ENCODE assay signal across 18 mouse cellular contexts in the genomic region with DNA sequence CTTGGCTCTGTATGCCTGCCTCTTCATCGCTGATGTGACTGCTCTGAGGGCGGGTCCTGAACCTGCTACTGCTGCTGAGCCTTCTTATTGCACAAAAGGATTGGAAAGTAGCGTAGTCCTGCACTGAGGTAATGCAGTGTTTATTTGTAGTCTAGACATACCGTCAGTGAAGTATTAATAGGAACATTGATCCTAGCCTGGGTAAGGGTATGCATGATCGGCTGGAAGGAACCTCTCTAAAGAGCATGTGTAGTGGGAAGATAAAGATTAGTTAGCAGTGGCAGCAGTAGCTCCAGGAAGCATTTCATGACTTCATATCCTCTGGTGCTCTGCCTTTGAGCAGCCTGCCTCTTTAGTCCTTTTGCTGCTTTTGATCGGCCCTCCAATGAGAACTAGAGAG. TPM values are rescaled to one million over a fixed set of nuclear protein-coding genes. Genes with fewer than 3 reads are reported as not detected.
DNase-seq lines count a peak whose midpoint lies in the region; ATAC-seq lines count a peak whose summit lies in the region.
"Had no signal": no experiment of that assay in that cellular context is flagged by ENCODE, and none has a peak within 500 bp of the region (broad histone marks: within the 10 kb centered on the region; RNA-seq: fewer than 3 reads in every experiment).

No protein-coding gene starts in this region.

- 37% methylated on average over 6 of the region's 6 CpGs for WGBS in heart, embryonic 15.5 days
- WGBS in intestine, embryonic 15.5 days, result 54% methylated on average over 6 of the region's 6 CpGs
- WGBS in forebrain, embryonic 12.5 days, result 59% methylated on average over 6 of the region's 6 CpGs

- H3K4me2 ChIP-seq in heart, embryonic 15.5 days, result peak overlapping the region; percentile 13; the same call in 1 of the 2 replicates
- H3K4me2 ChIP-seq in intestine, embryonic 15.5 days (replicated peaks), result peak overlapping the region; percentile 19; the same call in 1 of the 2 replicates
- H3K4me2 ChIP-seq in forebrain, embryonic 12.5 days, result no peak overlapping the region
- H3K4me2 ChIP-seq: embryonic facial prominence, embryonic 13.5 days; liver, embryonic 15.5 days; midbrain, embryonic 12.5 days had no signal

- no peak overlapping the region for H3K27ac ChIP-seq in heart, embryonic 15.5 days
- H3K27ac ChIP-seq in intestine, embryonic 15.5 days, result no peak overlapping the region
- H3K27ac ChIP-seq in forebrain, embryonic 12.5 days, result no peak overlapping the region
- H3K27ac ChIP-seq: embryonic facial prominence, embryonic 13.5 days; hindbrain, embryonic 10.5 days; liver, embryonic 15.5 days; midbrain, embryonic 12.5 days had no signal

- no peaks in the 10 kb centered on the region for H3K36me3 ChIP-seq in heart, embryonic 15.5 days
- H3K36me3 ChIP-seq in intestine, embryonic 15.5 days, result no peaks in the 10 kb centered on the region
- H3K36me3 ChIP-seq in forebrain, embryonic 12.5 days (replicated peaks), result no peaks in the 10 kb centered on the region
- H3K36me3 ChIP-seq: embryonic facial prominence, embryonic 13.5 days; hindbrain, embryonic 10.5 days; liver, embryonic 15.5 days; midbrain, embryonic 12.5 days had no signal

- no peak for ATAC-seq in heart, embryonic 15.5 days (replicated peaks; ENCODE audit: insufficient number of reproducible peaks, insufficient read depth, low FRiP score, low read depth)
- no peak for ATAC-seq in intestine, embryonic 15.5 days
- no peak for ATAC-seq in forebrain, embryonic 12.5 days (ENCODE audit: low FRiP score)
- ATAC-seq: Patski had no signal

- H3K4me3 ChIP-seq in heart, embryonic 15.5 days, result no peak overlapping the region
- H3K4me3 ChIP-seq in intestine, embryonic 15.5 days (replicated peaks), result no peak overlapping the region
- no peak overlapping the region for H3K4me3 ChIP-seq in forebrain, embryonic 12.5 days (replicated peaks)
- H3K4me3 ChIP-seq: embryonic facial prominence, embryonic 13.5 days; liver, embryonic 15.5 days; midbrain, embryonic 12.5 days; myocyte had no signal

- no peak overlapping the region for H3K9ac ChIP-seq in heart, embryonic 15.5 days
- H3K9ac ChIP-seq in intestine, embryonic 15.5 days, result no peak overlapping the region
- no peak overlapping the region for H3K9ac ChIP-seq in forebrain, embryonic 12.5 days
- H3K9ac ChIP-seq: embryonic facial prominence, embryonic 13.5 days; liver, embryonic 15.5 days; midbrain, embryonic 12.5 days had no signal

- no peak for DNase-seq in heart, adult 11 months
- peak; percentile 28 for DNase-seq in thymus, postnatal 4 days
- no peak for DNase-seq in thymus, postnatal 0 days (ENCODE audit: low spot score)
- no peak for DNase-seq in adrenal gland, adult (ENCODE audit: inconsistent age in 2 of 2, low spot score in 1 of 2)
- no peak for DNase-seq in frontal cortex, postnatal 14 days (ENCODE audit: low spot score in 2 of 2)
- DNase-seq: cerebellum, adult 11-12 months; kidney, adult 9 months; lung, postnatal 10 days had no signal

- no peaks in the 10 kb centered on the region for H3K9me3 ChIP-seq in heart, embryonic 15.5 days (replicated peaks)
- no peaks in the 10 kb centered on the region for H3K9me3 ChIP-seq in intestine, embryonic 15.5 days
- no peaks in the 10 kb centered on the region for H3K9me3 ChIP-seq in forebrain, embryonic 12.5 days
- H3K9me3 ChIP-seq: embryonic facial prominence, embryonic 13.5 days; hindbrain, embryonic 10.5 days; liver, embryonic 15.5 days; midbrain, embryonic 12.5 days had no signal

- peaks cover 12% of the 10 kb centered on the region; the same call in 1 of the 2 replicates for H3K27me3 ChIP-seq in heart, embryonic 15.5 days
- H3K27me3 ChIP-seq in intestine, embryonic 15.5 days (replicated peaks), result no peaks in the 10 kb centered on the region
- H3K27me3 ChIP-seq in forebrain, embryonic 12.5 days, result peaks cover 10% of the 10 kb centered on the region
- H3K27me3 ChIP-seq: liver, embryonic 15.5 days had no signal

- H3K4me1 ChIP-seq in heart, embryonic 15.5 days (replicated peaks), result 0 out of 2 replicates have a peak, but pooled peaks cover 2% of the 10 kb centered on the region
- no peaks in the 10 kb centered on the region for H3K4me1 ChIP-seq in intestine, embryonic 15.5 days (replicated peaks)
- peaks cover 7% of the 10 kb centered on the region; the same call in 1 of the 2 replicates for H3K4me1 ChIP-seq in forebrain, embryonic 12.5 days
- H3K4me1 ChIP-seq: embryonic facial prominence, embryonic 13.5 days had no signal

RNA-seq across cellular contexts. Expression of gene Gm1043, which starts 43.5 kb away (rescaled TPM):
- polyA plus RNA-seq in heart, embryonic 15.5 days (2015; fragmentation: Nextera tagmentation; extraction: Ambion mirVana), result not detected in 2 replicates
- 0.22 and 0.27 TPM in 2 replicates for polyA plus RNA-seq in thymus, postnatal 0 days (2015; fragmentation: Nextera tagmentation; extraction: Ambion mirVana)
- 0.01 and 0.05 TPM in 2 replicates for polyA plus RNA-seq in intestine, embryonic 15.5 days (2015; fragmentation: Nextera tagmentation; extraction: Ambion mirVana)
- 0.29 and 0.31 TPM in 2 replicates for polyA plus RNA-seq in forebrain, embryonic 12.5 days (2016; fragmentation: Nextera tagmentation; extraction: Ambion mirVana)
- polyA plus RNA-seq: embryonic facial prominence, embryonic 13.5 days; limb, embryonic 11.5 days; liver, embryonic 15.5 days; myocyte; Patski had no signal

RNA-seq across cellular contexts. Expression of gene Wfs1, which starts 52.6 kb away (rescaled TPM):
- polyA plus RNA-seq in heart, embryonic 15.5 days (2015; fragmentation: Nextera tagmentation; extraction: Ambion mirVana), result 15.4 and 18.9 TPM in 2 replicates
- polyA plus RNA-seq in thymus, postnatal 0 days (2015; fragmentation: Nextera tagmentation; extraction: Ambion mirVana), result 2.2 and 2.3 TPM in 2 replicates
- 12.1 and 14.6 TPM in 2 replicates for polyA plus RNA-seq in intestine, embryonic 15.5 days (2015; fragmentation: Nextera tagmentation; extraction: Ambion mirVana)
- polyA plus RNA-seq in forebrain, embryonic 12.5 days (2016; fragmentation: Nextera tagmentation; extraction: Ambion mirVana), result 7.8 and 7.9 TPM in 2 replicates
